Mouse (Mus musculus) liver, postnatal 0 days (tissue): Measurements from ENCODE around the gene Dnal1.

Experiments used
- CTCF ChIP-seq: sonication (generic); IDR thresholded peaks from 2 replicates; pipeline ENCODE4 v1.5.1; 2016; ENCODE audit warnings: antibody characterized with exemption, low read depth
- EP300 ChIP-seq: IDR thresholded peaks from 2 replicates; pipeline ENCODE4 v1.6.1; 2016; ENCODE audit warnings: antibody characterized with exemption, low read depth, mild to moderate bottlenecking

DNA sequence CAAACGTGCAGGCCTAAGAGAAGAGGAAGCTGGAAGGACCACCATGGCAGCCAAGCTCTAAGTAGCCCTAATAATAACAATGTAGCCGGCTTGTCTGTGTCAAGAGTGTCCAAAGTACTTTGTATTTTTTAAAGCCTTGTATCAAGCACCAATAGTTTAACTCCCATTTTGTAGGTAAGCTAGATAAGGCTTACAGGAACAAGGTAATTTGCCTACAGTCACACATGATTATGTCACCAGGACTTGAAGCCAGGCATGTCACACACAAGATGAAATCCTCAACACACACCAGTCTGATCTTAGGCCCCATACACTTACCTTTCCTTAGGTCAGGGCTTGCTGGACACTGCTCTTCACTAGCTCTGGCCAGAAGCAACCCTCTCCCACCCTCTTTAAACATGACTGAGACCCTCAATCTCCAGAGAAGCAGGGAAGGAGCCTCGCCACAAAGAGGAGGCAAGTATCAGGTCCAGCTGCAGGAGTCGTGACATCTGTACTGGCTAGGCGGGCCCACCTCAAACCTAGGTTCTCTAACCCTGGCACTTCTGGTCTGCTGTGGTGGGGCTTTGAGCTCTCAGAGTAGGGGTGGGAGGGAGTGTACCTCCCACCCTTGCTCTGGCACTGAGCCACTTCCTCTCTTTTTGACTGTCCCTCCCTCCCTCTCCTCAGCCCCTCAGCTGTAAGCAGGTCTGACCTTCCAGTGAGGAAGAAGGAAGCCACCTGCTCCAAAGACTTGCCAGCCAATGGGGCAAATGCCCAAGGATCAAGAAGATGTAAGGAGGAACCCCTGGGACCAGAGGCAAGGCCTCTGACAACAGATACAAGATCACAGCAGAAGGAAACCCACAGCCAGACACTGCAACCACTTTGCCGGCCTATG, 63.0 kb downstream of the Dnal1 start:
- no peak for TF ChIP-seq CTCF
- TF ChIP-seq EP300, result no peak
